In genomic region chr19:46326019-46326755, GRCm38 (mm10) we compare ENCODE assay signal across 9 mouse cellular contexts. TPM values are rescaled to one million over a fixed set of nuclear protein-coding genes. Genes with fewer than 3 reads are reported as not detected.
DNase-seq lines count a peak whose midpoint lies in the region; ATAC-seq and TF ChIP-seq lines count a peak whose summit lies in the region.
"Had no signal": no experiment of that assay in that cellular context is flagged by ENCODE, and none has a peak within 500 bp of the region (broad histone marks: within the 10 kb centered on the region; RNA-seq: fewer than 3 reads in every experiment).

No protein-coding gene starts in this region.

- no peak for ATAC-seq in cerebellum, adult (ENCODE audit: insufficient number of reproducible peaks, low FRiP score, low TSS enrichment)
- ATAC-seq in limb, embryonic 11.5 days (ENCODE audit: insufficient number of reproducible peaks, low FRiP score, low TSS enrichment, low read depth), result no peak

- no peak overlapping the region for H3K4me2 ChIP-seq in limb, embryonic 11.5 days (ENCODE audit: low read depth, severe bottlenecking)

- H3K9me3 ChIP-seq in limb, embryonic 11.5 days (ENCODE audit: control insufficient read depth, low read length), result no peaks in the 10 kb centered on the region
- H3K9me3 ChIP-seq: megakaryocyte, embryonic 14.5 days had no signal

- no peaks in the 10 kb centered on the region for H3K36me3 ChIP-seq in testis, adult 2 months (ENCODE audit: control insufficient read depth, insufficient read depth, low read length)
- peaks cover 2% of the 10 kb centered on the region; the same call in 1 of the 2 replicates for H3K36me3 ChIP-seq in limb, embryonic 11.5 days (ENCODE audit: control insufficient read depth, insufficient read depth, low read length)

- peak; percentile 63 for DNase-seq in cerebellum, adult 11 months
- DNase-seq in testis, postnatal 14 days (ENCODE audit: low spot score), result no peak
- no peak for DNase-seq in limb, embryonic 11.5 days (ENCODE audit: low spot score)
- DNase-seq in testis, postnatal 10 days (ENCODE audit: low spot score), result peak; percentile 47
- no peak for DNase-seq in lung, adult 18-20 months
- DNase-seq in kidney, adult 9 months, result no peak

- no peak overlapping the region for H3K9ac ChIP-seq in limb, embryonic 11.5 days (ENCODE audit: low read length)

- no peaks in the 10 kb centered on the region for H3K27me3 ChIP-seq in testis, adult 2 months (ENCODE audit: control insufficient read depth, insufficient read depth, low read length)
- peaks cover 72% of the 10 kb centered on the region for H3K27me3 ChIP-seq in limb, embryonic 11.5 days (ENCODE audit: control insufficient read depth, insufficient read depth, low read length)

- H3K4me1 ChIP-seq in testis, adult 2 months (ENCODE audit: control insufficient read depth, insufficient read depth, low read length), result peaks cover 18% of the 10 kb centered on the region
- H3K4me1 ChIP-seq in limb, embryonic 11.5 days (ENCODE audit: control insufficient read depth, insufficient read depth, low read length), result peaks cover 9% of the 10 kb centered on the region; the same call in 1 of the 2 replicates

- TF ChIP-seq POLR2A in testis, adult 2 months (IDR thresholded peaks at IDR 0.05; ENCODE audit: control insufficient read depth, low read depth, low read length), result no peak

- H3K4me3 ChIP-seq in testis, adult 2 months (ENCODE audit: control insufficient read depth, low read depth, low read length), result peak overlapping the region; percentile 91
- H3K4me3 ChIP-seq in limb, embryonic 11.5 days (ENCODE audit: low read depth, low read length), result peak overlapping the region; percentile 8; the same call in 1 of the 2 replicates

- TF ChIP-seq CTCF in testis, adult 2 months (IDR thresholded peaks at IDR 0.05; ENCODE audit: control insufficient read depth, insufficient read depth, insufficient replicate concordance, low read depth, low read length), result no peak

- WGBS in limb, embryonic 11.5 days, result 6% methylated on average over 29 of the region's 29 CpGs

- H3K27ac ChIP-seq in testis, adult 2 months (ENCODE audit: control insufficient read depth, insufficient read depth, low read depth, low read length), result no peak overlapping the region; the same call in 1 of the 2 replicates
- H3K27ac ChIP-seq in limb, embryonic 11.5 days (replicated peaks; ENCODE audit: low read depth, low read length), result no peak overlapping the region

RNA-seq across cellular contexts. Expression of gene Psd, which starts 0.8 kb away (rescaled TPM):
- 53.7 and 65.2 TPM in 2 replicates for polyA plus RNA-seq in testis, adult 2 months (2012; rRNA removed)
- 1.3 and 1.7 TPM in 2 replicates for polyA plus RNA-seq in limb, embryonic 11.5 days (2014; fragmentation: Nextera tagmentation; extraction: Ambion mirVana)

RNA-seq across cellular contexts. Expression of gene Fbxl15, which starts 1.8 kb away (rescaled TPM):
- polyA plus RNA-seq in testis, adult 2 months (2012; rRNA removed), result 21.5 and 23.5 TPM in 2 replicates
- 10.9 and 15.1 TPM in 2 replicates for polyA plus RNA-seq in limb, embryonic 11.5 days (2014; fragmentation: Nextera tagmentation; extraction: Ambion mirVana)

RNA-seq across cellular contexts. Expression of gene Cuedc2, which starts 12.3 kb away (rescaled TPM):
- 24.5 and 28.4 TPM in 2 replicates for polyA plus RNA-seq in testis, adult 2 months (2012; rRNA removed)
- 163 and 179 TPM in 2 replicates for polyA plus RNA-seq in limb, embryonic 11.5 days (2014; fragmentation: Nextera tagmentation; extraction: Ambion mirVana)

RNA-seq across cellular contexts. Expression of gene Mfsd13a, which starts 14.7 kb away (rescaled TPM):
- 20.0 and 24.3 TPM in 2 replicates for polyA plus RNA-seq in testis, adult 2 months (2012; rRNA removed)
- 5.3 and 5.7 TPM in 2 replicates for polyA plus RNA-seq in limb, embryonic 11.5 days (2014; fragmentation: Nextera tagmentation; extraction: Ambion mirVana)

RNA-seq across cellular contexts. Expression of gene Nfkb2, which starts 22.1 kb away (rescaled TPM):
- polyA plus RNA-seq in testis, adult 2 months (2012; rRNA removed), result 2.5 and 2.7 TPM in 2 replicates
- polyA plus RNA-seq in limb, embryonic 11.5 days (2014; fragmentation: Nextera tagmentation; extraction: Ambion mirVana), result 6.8 and 7.0 TPM in 2 replicates

Comparison
In these comparisons a context has a peak if more than half of its experiments do, and no peak if none do; other contexts are left out.
1. DNase-seq: peak in cerebellum, adult 11 months (single experiment) and testis, postnatal 10 days (single experiment); none in testis, postnatal 14 days (single experiment), limb, embryonic 11.5 days (single experiment), lung, adult 18-20 months (0 of 2) and kidney, adult 9 months (single experiment).
2. RNA of gene Psd, which starts 0.8 kb away (polyA plus RNA-seq): 53.7 to 65.2 TPM in testis, adult 2 months; 1.3 to 1.7 TPM in limb, embryonic 11.5 days; every median in the first group is over 10 times any median in the second.